Mouse (Mus musculus) midbrain, postnatal 0 days (tissue): ENCODE data around the gene Ubn1. TPM values are rescaled to one million over a fixed set of nuclear protein-coding genes. Genes with fewer than 3 reads are reported as not detected.

ENCODE experiments used
- ATAC-seq: fragments of 200-750 bp; cut with Nextera tagmentation; 2 replicates; pipeline ENCODE4 v1.8.0; 2017; ENCODE audit warnings: moderate number of reproducible peaks, mild to moderate bottlenecking, moderate TSS enrichment, moderate library complexity; ENCODE audit not compliant: low FRiP score
- DNase-seq: peaks from one replicate; pipeline ENCODE4 v3.0.0-alpha.2; 2015; ENCODE audit warnings: low spot score
- H3K27ac ChIP-seq: fragments of 300-500 bp; sonication (generic); 2 replicates; pipeline ENCODE4 v1.5.1; 2014; ENCODE audit warnings: low read depth, mild to moderate bottlenecking, low read length, mixed read lengths
- H3K27me3 ChIP-seq: fragments of 300-500 bp; sonication (generic); 2 replicates; pipeline ENCODE4 v1.6.1; 2014; ENCODE audit warnings: low read length, control low read depth, mixed read lengths; ENCODE audit not compliant: insufficient read depth
- H3K36me3 ChIP-seq: fragments of 300-500 bp; sonication (generic); 2 replicates; pipeline ENCODE4 v1.6.1; 2014; ENCODE audit warnings: low read length, control low read depth, mixed read lengths; ENCODE audit not compliant: insufficient read depth
- H3K4me1 ChIP-seq: fragments of 300-500 bp; sonication (generic); 2 replicates; pipeline ENCODE4 v1.6.1; 2014; ENCODE audit warnings: mild to moderate bottlenecking, control low read depth, antibody characterized with exemption, low read length, mixed read lengths; ENCODE audit not compliant: insufficient read depth
- H3K4me2 ChIP-seq: fragments of 300-500 bp; sonication (generic); 2 replicates; pipeline ENCODE4 v1.6.1; 2014; ENCODE audit warnings: low read depth, mild to moderate bottlenecking, low read length, mixed read lengths; ENCODE audit not compliant: poor library complexity, severe bottlenecking
- H3K4me3 ChIP-seq: fragments of 300-500 bp; sonication (generic); 2 replicates; pipeline ENCODE4 v1.5.1; 2014; ENCODE audit warnings: low read depth, mild to moderate bottlenecking, low read length, moderate library complexity
- H3K9ac ChIP-seq: fragments of 300-500 bp; sonication (generic); replicated peaks from 2 replicates; pipeline ENCODE4 v1.6.1; 2014; ENCODE audit warnings: mild to moderate bottlenecking, low read length, moderate library complexity, mixed read lengths; ENCODE audit not compliant: poor library complexity, severe bottlenecking
- H3K9me3 ChIP-seq: fragments of 300-500 bp; sonication (generic); 2 replicates; pipeline ENCODE4 v1.6.1; 2016; ENCODE audit warnings: low read length, control low read depth
- CTCF ChIP-seq: IDR thresholded peaks from 2 replicates; pipeline ENCODE4 v1.5.1; 2016; ENCODE audit warnings: antibody characterized with exemption, mild to moderate bottlenecking
- whole genome bisulfite sequencing: fragments of 180-500 bp; shearing (Covaris S2); extraction: QIAGEN DNeasy Blood & Tissue Kit; methylation state at CpG from one replicate; pipeline ENCODE4 v1.1.7; 2014; 5-methylcytosine and 5-hydroxymethylcytosine counted together
- polyA plus RNA-seq: library from polyadenylated mRNA; unstranded; fragments of >200 nt; fragmentation: Nextera tagmentation; extraction: Ambion mirVana; gene quantifications from 2 replicates; pipeline ENCODE4 v1.2.1, GENCODE M21; 2015
- total RNA-seq: library from RNA; depleted of rRNA; stranded (reverse); fragments of >200 nt; gene quantifications from 2 replicates; pipeline ENCODE4 v1.2.3, GENCODE M21; 2014

Gene Ubn1
- total and polyA plus RNA-seq, 2 experiments from 2014 or later: 7.0 to 28.4 TPM

DNA sequence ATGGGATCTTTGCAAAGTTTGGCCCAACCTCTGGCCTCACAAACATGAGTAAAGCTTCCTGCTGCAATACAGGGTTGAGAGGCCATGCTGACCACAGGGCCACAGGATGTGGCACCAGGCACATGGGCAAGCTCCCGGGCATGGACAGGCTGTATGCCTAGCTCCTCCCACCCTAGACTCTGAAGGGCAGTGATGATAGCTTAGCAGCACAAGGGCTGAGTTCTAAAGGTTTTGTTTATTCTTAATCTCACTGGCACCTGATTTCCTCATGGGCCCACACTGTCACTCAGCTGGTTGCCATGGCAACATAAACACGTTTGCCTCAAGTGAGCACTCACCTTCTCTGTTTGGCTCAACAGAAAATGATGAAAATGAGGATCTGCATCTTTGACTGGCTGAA is 20.0 kb upstream of the Ubn1 start:
- ATAC-seq: no peak
- no peaks in the 10 kb centered on the region for H3K27me3 ChIP-seq
- no peaks in the 10 kb centered on the region for H3K4me1 ChIP-seq
- no peak overlapping the region for H3K4me3 ChIP-seq
- TF ChIP-seq CTCF: no peak
- no peak overlapping the region for H3K4me2 ChIP-seq
- H3K9ac ChIP-seq: no peak overlapping the region
- H3K36me3 ChIP-seq: peaks cover 84% of the 10 kb centered on the region
- H3K9me3 ChIP-seq: no peaks in the 10 kb centered on the region
- WGBS: 53% methylated on average over 2 of the region's 2 CpGs
- no peak for DNase-seq
- H3K27ac ChIP-seq: no peak overlapping the region

DNA sequence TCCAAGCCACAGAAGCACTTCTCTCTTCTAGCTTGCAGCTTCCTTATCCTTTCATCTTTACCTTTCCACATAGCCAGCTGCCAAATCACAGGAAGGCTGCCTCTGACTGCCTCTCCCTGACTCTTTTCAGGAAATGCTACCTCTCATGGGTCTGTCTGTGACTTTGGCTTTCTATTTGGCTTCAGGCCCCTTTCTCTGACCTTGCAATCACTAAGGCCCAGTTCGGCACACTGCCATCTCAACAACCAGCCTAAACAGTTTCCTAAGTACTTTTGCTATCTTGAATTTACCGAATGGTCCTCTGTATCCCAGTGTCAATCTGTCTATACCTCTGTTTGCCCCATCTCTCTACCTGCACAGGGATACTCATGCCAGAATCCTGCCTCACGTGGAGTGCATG is 14.3 kb upstream of the Ubn1 start:
- peaks cover 77% of the 10 kb centered on the region for H3K36me3 ChIP-seq
- TF ChIP-seq CTCF: no peak
- no peak overlapping the region for H3K4me2 ChIP-seq
- H3K27me3 ChIP-seq: no peaks in the 10 kb centered on the region
- H3K9me3 ChIP-seq: no peaks in the 10 kb centered on the region
- H3K4me3 ChIP-seq: no peak overlapping the region
- WGBS: 98% methylated on average over 3 of the region's 3 CpGs
- ATAC-seq (no peak), DNase-seq (no peak)
- no peak overlapping the region for H3K9ac ChIP-seq
- no peak overlapping the region for H3K27ac ChIP-seq
- H3K4me1 ChIP-seq: no peaks in the 10 kb centered on the region

DNA sequence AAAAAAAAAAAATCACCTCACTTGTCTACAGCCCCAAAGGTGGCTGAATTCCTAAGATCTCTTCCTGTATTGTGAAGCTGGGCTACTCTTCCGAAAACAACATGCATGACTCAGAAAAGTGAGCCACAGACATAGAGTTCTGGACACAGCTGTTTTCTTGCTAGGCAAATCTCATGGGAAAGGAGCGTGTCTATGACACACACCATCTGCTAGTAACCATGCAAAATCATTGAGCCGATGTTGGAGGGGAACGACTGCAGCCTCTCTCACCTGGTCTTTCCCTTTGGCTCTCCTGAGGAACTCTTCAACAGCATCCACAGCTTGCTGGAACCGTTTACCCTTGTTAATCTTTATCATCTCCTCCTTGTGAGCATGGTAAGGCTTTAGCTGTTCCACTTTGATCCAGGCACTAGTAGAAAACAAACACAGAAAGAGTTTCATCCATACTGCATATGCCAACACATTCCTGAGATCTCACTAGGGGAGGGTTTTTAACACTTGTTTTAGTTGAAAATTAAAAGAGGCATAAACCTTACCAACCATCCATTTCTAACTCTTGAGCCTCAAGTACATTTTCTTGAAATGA is 13.1 kb upstream of the Ubn1 start:
- Histone ChIP-seq H3K4me3 (no peak overlapping the region), H3K9ac (no peak overlapping the region), H3K4me1 (no peaks in the 10 kb centered on the region), H3K4me2 (no peak overlapping the region), H3K36me3 (peaks cover 67% of the 10 kb centered on the region), H3K27me3 (no peaks in the 10 kb centered on the region), H3K27ac (no peak overlapping the region), H3K9me3 (no peaks in the 10 kb centered on the region)
- no peak for TF ChIP-seq CTCF
- DNase-seq: no peak
- 87% methylated on average over 5 of the region's 5 CpGs for WGBS
- ATAC-seq: no peak

- whole genome bisulfite sequencing: 96% methylated on average over 3 of the region's 3 CpGs
- H3K9me3 ChIP-seq: no peaks in the 10 kb centered on the region
- no peaks in the 10 kb centered on the region for H3K27me3 ChIP-seq
- peaks cover 34% of the 10 kb centered on the region for H3K36me3 ChIP-seq
- no peak overlapping the region for H3K9ac ChIP-seq
- no peak overlapping the region for H3K4me2 ChIP-seq
- DNase-seq (no peak), ATAC-seq (no peak)
- H3K4me1 ChIP-seq: 0 out of 2 replicates have a peak, but pooled peaks cover 4% of the 10 kb centered on the region
- H3K4me3 ChIP-seq: no peak overlapping the region
- H3K27ac ChIP-seq: no peak overlapping the region
- TF ChIP-seq CTCF: no peak
Measured at GRCm38 (mm10) chr16:5045322-5045721, 4.5 kb upstream of the Ubn1 start.

- H3K4me1 ChIP-seq: peaks cover 7% of the 10 kb centered on the region; the same call in 1 of the 2 replicates
- H3K9ac ChIP-seq: peak overlapping the region; percentile 90
- DNase-seq: no peak
- peaks cover 20% of the 10 kb centered on the region for H3K36me3 ChIP-seq
- peak; percentile 65 for ATAC-seq
- H3K27ac ChIP-seq: peak overlapping the region; percentile 97
- no peak for TF ChIP-seq CTCF
- under 1% methylated on average over 38 of the region's 38 CpGs for WGBS
- peak overlapping the region; percentile 90 for H3K4me2 ChIP-seq
- H3K4me3 ChIP-seq: peak overlapping the region; percentile 98
- H3K27me3 ChIP-seq: no peaks in the 10 kb centered on the region
- H3K9me3 ChIP-seq: no peaks in the 10 kb centered on the region
Measured at GRCm38 (mm10) chr16:5049182-5049773, 579 bp upstream of the Ubn1 start.
